Mouse (Mus musculus): ENCODE data around the gene Abca1.

The Abca1 gene

DNA sequence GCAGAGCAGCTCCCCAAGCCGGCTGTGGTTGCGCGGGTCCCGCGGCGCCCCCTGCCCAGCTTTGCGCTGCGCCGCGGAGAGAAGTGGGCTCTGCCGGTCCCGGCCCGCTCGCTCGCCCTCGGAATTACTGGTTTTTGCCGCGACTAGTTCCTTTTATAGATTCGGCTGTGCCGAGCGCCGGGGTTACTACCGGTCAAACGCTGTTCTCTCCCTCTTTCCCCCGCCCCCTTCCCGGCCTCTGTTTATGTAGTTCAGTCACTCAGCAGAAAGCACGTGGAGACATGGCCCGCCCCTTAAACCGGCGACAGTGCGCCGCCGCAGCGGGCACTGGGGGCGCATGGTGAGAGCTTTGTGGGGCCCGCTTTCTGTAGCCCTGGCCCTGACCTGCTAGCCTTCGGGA, at the start of gene Abca1:
Gene Abca1, minus strand, starts transcription at position 129 of the 400 bp plus-strand sequence.
- DNase-seq (ENCODE audit: low read depth, low spot score), result peak; percentile 48

GRCm38 (mm10) chr4:53204482-53204881, 44.8 kb upstream of the Abca1 start:
- no peak for DNase-seq (ENCODE audit: low read depth, low spot score)

- no peak for DNase-seq (ENCODE audit: low read depth, low spot score)
Observed at GRCm38 (mm10) chr4:53203595-53204400, 44.1 kb upstream of the Abca1 start.

DNA sequence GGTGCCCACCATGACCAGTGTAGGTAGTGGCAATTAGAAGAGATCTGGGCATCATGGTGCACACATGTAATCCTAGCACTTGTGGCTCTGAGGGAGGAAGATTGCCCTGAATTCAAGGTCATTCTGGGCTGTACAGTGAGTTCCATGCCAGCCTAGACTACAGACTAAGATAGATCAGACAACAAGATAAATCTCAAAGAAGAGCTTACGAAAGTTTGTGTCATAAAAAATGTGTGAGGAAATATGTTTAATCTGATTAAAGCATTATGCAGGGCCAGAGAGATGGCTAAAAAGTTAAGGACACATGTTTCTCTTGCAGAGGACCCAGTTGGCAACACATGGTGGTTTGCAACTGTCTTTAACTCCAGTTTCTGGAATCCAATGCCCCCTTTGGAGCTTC, 40.6 kb upstream of the Abca1 start:
- no peak for DNase-seq (ENCODE audit: low read depth, low spot score)

- DNase-seq (ENCODE audit: low read depth, low spot score), result no peak
Observed at GRCm38 (mm10) chr4:53197842-53198241, 38.1 kb upstream of the Abca1 start.

GRCm38 (mm10) chr4:53196058-53196771, 36.5 kb upstream of the Abca1 start:
- peak; percentile 61 for DNase-seq (ENCODE audit: low read depth, low spot score)

DNA sequence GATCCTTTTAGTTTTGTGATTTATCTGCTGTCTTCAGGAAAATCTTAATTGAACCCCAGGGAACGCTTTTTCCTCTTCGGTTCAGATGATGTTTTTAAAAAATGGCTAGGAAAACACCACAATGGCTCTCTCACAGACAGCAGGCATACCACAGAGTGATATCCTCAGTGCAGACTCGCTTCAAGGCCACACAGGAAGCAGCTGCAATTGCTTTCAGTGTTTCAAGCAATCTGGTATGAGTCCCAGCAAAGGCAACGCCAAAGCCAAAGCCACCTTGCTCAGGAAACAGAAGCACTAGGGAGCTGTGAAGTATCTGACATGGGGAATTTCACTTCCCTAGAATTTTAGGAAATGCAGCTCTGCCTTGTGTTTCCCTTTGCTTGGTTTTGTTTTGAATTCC, 27.4 kb upstream of the Abca1 start:
- DNase-seq (ENCODE audit: low read depth, low spot score), result no peak

DNA sequence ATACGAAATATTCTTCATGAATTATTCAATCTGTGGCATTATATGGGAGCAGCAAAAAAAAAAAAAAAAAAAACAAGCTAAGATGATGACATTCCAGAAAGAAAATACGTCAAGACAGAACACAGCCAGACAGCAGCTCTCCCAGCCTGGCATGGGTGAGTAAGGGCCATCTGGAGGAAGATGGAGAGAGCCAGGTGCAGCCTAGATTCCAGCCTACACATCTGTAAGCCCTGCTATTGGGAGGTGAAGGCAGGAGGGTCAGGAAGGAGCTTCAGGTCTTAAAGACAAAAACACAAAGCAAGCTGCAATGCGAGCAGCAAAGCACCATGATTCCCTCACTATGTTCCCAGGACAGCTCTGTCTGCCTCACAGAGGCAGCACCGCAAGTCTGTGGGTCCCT, 26.9 kb upstream of the Abca1 start:
- DNase-seq (ENCODE audit: low read depth, low spot score), result no peak

GRCm38 (mm10) chr4:53186141-53186540, 26.4 kb upstream of the Abca1 start:
- DNase-seq (ENCODE audit: low read depth, low spot score), result no peak

- DNase-seq (ENCODE audit: low read depth, low spot score), result no peak
Observed at GRCm38 (mm10) chr4:53181479-53181878, 21.8 kb upstream of the Abca1 start.

DNA sequence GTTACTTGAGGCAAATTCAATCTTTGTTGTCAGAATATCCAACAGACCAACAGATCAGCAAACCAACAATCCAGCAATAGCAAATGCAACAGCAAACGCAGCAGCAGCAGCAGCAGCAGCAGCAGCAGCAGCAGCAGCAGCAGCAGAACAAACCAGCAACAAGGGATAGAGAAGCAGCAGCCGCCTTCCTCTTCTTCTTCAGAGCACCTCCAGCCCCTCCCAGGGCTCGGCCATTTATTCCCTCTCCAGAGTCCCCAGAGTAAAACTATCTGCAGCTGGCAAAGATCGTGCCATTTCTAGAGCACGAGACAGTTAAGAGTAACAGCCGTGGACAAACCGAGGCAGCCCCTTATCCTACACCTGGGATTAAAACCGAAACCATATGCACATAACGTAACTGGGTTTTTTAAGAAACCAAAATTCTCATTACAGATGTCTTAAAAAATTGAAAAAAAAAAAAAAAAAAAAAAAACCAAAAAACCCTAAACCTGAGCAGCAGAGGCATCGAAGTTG, 19.7 kb upstream of the Abca1 start:
- DNase-seq (ENCODE audit: low read depth, low spot score), result no peak

DNA sequence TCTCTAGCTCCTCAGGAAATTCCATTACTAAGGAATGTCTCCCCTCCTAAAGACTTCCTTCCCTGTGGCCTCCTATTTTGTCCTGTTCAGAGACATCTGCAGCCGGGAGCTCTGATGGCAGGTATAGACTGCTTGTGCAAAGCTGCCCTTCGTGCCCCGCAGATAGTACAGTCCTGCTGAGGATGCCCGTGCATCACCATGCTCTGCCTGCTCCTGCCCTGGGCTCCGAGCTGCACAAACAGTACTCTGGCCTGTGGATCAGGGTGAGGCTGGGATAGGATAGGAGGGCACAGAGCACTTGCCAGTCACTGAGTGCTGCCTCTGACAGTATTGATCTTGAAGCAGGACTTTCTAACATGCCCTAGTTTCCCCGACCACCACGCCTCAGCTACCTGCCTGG, 18.8 kb upstream of the Abca1 start:
- no peak for DNase-seq (ENCODE audit: low read depth, low spot score)

DNA sequence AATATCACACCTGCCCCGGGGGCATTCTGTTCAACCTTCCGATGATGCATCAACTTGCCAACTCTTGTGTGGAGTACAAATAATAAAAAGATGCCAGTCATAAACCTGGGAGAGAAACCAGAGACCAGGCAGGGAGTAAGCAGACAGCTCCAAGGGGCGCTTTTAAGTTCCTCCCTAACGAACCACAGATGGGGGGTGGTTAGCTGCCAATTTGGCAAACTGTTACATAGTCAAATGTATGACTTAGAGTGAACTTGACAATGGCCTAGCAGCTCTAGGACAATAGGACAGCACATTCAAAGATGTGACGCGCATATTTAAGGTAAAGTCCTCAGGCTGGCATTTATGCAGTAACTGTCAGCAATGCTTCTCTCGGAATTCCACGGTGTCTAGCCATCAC, 18.0 kb upstream of the Abca1 start:
- DNase-seq (ENCODE audit: low read depth, low spot score), result no peak

- no peak for DNase-seq (ENCODE audit: low read depth, low spot score)
Observed at GRCm38 (mm10) chr4:53174906-53175305, 15.2 kb upstream of the Abca1 start.

GRCm38 (mm10) chr4:53170403-53170802, 10.7 kb upstream of the Abca1 start:
- DNase-seq (ENCODE audit: low read depth, low spot score), result no peak

DNA sequence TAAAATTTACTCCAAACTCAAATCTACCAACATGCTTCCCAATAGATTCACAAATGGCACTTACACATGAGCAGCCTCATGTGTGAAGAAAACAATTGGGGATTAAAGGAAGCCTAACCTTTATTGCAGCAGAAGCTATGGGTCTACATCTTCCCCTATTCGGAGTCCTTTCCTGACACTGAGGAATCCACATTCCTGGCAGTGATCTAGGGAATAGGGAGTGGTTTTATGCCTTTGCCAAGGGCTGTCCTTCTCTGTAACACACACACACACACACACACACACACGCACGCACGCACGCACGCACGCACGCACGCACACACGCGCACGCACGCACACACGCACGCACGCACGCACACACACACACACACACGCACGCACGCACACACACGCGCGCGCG, 5.5 kb upstream of the Abca1 start:
- no peak for DNase-seq (ENCODE audit: low read depth, low spot score)

DNA sequence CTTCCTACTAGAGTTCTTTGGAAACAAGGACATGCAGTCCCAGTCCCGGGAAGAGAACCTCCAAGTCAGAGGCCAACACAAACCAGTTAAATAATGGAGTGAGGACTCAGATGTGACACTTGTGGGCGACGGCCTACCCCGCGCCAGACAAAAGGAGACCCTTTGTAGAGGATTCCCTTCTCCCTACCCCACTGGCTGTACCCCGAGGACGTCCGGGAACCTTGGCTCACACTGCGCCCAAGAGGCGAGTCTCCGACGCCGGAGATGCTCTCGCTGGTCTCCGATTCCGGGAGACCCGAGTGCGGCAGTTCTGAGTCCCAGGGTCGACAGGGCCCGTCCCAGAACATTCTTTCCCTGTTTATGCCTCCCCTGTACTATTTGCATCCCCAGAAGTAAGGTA, 519 bp downstream of the Abca1 start:
- DNase-seq (ENCODE audit: low read depth, low spot score), result no peak

GRCm38 (mm10) chr4:53158634-53159033, 1.1 kb downstream of the Abca1 start:
- peak; percentile 70 for DNase-seq (ENCODE audit: low read depth, low spot score)

GRCm38 (mm10) chr4:53155471-53155870, 4.2 kb downstream of the Abca1 start:
- DNase-seq (ENCODE audit: low read depth, low spot score), result no peak

DNA sequence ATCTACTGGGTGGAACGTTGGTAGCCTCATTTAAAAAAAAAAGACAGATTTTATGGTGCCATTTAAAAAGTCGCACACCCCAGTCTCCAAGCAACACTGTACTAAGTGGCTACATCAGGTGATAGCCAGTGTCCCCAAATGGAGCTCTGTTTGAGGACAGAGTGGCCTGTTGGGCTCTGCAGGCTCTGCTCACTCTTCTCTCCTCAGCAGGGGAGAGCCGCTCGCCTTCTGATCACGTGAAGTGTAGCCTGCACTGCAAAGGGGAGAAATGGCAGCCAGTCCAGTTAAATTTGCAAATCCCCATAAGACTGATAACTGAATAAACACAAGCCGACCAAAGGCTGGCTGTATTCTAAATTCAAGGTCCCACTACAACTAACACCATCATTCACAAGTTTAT, 6.0 kb downstream of the Abca1 start:
- DNase-seq (ENCODE audit: low read depth, low spot score), result no peak

- DNase-seq (ENCODE audit: low read depth, low spot score), result no peak
Observed at GRCm38 (mm10) chr4:53153061-53153460, 6.6 kb downstream of the Abca1 start.

GRCm38 (mm10) chr4:53152655-53153054, 7.0 kb downstream of the Abca1 start:
- no peak for DNase-seq (ENCODE audit: low read depth, low spot score)

DNA sequence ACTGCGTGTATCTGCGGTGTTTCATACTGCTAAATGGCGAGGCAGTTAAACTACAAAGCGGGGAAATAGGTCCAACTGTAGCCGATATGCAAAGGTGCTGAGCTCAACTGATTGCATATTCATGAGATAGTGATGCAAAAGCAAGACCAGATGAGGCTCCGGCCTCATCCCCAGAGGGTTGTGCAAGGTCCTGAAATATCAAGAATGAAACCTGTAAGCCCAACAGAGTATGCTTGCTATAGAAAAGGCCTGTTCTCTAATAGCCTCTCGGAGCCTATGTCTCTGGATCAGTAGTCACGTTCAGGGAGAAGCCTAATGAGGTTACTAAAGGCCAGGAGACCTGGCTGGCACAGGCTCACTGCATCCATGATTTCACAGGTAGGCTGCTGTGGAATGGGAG, 9.2 kb downstream of the Abca1 start:
- DNase-seq (ENCODE audit: low read depth, low spot score), result no peak

Data from WW6 (cell line).